Mouse (Mus musculus) gastrocnemius, postnatal 36 days (tissue): ENCODE data around the gene Srgap2. TPM values are rescaled to one million over a fixed set of nuclear protein-coding genes. Genes with fewer than 3 reads are reported as not detected.
"Not testable (repeated sequence)": the region's sequence is repeated elsewhere in the genome, so short reads cannot be mapped to it uniquely, and the experiment has no call there.

Experiments used
- DNase-seq, 2 experiments: peaks; one replicate each; pipeline ENCODE4 v3.0.0; 2022
- intact Hi-C: fragments of 180-260 bp; cut with DNase I; formaldehyde crosslinking; loops from one replicate; pipeline ENCODE4 v1.15.1; 2025
- total RNA-seq, 2 experiments: library from RNA; stranded (reverse); gene quantifications; 2 replicates each; pipeline ENCODE4 v1.2.3; 2021

Gene Srgap2
- total RNA-seq, 2 experiments from 2014 or later = 10.3 to 10.5 TPM

DNA sequence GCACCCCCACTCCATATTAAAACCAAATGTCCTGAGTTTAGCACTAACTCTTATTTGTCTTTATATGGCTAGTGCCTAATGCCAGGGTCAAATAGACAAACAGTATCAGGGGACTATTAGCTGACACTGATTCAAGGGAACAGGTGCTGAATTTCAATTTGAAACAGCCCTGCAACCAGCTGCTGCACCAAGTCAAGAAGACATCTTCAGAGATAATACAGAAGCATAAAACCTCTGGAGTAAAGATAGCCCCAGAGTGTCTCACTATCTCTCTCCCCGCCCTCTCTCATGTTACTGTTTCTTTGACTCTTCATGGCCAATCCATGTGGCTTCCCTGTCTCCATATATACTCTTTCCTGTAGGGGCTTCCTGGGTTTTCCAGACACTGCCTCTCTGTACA, 167.5 kb downstream of the Srgap2 start:
- intact Hi-C loops = loop anchor here (2.0 to 5.0 kb wide), 2 partner anchors 168 to 197 kb away; partner anchors contain the start of genes Fam72a and Srgap2

GRCm38 (mm10) chr1:131357213-131357612, 169.9 kb downstream of the Srgap2 start:
- intact Hi-C loops = no loop called here
- no peak for DNase-seq

More for the DNA sequence above, 167.5 kb downstream of the Srgap2 start:
- no peak for DNase-seq

DNA sequence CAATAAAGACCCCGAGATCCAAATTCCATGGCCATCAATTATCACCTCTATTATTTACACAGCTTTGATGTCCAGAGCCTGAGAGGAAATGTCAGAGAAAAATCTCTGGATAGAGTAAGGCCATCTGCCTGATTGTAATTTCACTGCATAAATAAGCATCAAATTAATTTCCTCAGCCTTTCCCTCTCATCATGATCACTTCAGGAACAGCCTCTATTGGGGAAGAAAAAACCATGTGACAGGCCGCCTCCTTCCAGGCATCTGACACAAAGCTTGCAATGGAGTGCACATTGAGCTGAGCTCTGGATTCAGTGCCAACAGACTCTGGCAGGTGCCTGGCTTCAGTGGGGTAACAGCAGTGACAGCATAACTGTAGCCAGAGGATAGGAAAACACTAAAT, 175.7 kb downstream of the Srgap2 start:
- no peak for DNase-seq
- intact Hi-C loops = no loop called here

DNA sequence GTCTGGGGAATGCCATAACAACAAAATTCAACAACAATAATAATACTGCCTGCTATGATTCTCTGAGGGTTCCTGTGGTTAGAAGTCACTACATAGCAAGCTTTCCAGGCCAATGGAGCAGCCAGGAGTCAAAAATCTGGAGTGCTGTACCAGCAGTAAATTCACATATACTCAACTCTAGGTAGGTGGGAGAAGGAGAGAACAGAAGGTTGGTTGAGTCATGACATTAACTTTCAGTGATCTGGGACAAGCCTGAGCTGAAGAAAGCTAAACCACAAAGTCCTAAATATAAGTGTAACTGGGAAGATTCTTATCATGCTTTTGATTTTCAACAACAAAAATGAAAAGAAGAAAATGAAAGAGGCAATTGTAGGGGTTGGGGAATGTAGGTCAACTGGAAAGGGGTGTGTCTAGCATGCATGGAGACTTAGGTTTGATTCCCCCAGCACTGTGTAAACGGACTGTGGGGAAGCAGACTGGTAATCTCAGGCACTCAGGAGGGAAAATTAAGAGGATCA, 177.1 kb downstream of the Srgap2 start:
- intact Hi-C loops = no loop called here
- no peak for DNase-seq

DNA sequence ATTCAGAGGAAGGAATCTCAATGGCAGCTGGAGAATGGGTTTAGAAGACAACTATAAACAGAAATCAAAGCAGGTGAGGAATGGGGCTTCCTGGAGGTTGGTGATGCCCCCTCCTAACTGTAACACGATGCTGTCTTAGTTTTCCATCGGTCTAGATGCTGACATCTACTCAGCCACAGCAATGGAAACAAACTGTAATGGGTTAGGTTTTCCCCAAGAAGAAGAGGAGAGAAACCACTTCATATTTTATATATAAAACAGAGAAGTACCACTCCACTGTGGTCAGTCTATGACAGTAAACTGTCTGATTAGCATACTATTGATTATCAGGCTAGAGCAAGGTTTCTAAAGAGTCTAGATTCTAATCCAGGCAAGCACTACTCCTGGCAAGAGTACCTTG, 179.4 kb downstream of the Srgap2 start:
- intact Hi-C loops = no loop called here
- no peak for DNase-seq

- intact Hi-C loops = no loop called here
- no peak for DNase-seq
Observed at GRCm38 (mm10) chr1:131346916-131347555, 180.1 kb downstream of the Srgap2 start.

DNA sequence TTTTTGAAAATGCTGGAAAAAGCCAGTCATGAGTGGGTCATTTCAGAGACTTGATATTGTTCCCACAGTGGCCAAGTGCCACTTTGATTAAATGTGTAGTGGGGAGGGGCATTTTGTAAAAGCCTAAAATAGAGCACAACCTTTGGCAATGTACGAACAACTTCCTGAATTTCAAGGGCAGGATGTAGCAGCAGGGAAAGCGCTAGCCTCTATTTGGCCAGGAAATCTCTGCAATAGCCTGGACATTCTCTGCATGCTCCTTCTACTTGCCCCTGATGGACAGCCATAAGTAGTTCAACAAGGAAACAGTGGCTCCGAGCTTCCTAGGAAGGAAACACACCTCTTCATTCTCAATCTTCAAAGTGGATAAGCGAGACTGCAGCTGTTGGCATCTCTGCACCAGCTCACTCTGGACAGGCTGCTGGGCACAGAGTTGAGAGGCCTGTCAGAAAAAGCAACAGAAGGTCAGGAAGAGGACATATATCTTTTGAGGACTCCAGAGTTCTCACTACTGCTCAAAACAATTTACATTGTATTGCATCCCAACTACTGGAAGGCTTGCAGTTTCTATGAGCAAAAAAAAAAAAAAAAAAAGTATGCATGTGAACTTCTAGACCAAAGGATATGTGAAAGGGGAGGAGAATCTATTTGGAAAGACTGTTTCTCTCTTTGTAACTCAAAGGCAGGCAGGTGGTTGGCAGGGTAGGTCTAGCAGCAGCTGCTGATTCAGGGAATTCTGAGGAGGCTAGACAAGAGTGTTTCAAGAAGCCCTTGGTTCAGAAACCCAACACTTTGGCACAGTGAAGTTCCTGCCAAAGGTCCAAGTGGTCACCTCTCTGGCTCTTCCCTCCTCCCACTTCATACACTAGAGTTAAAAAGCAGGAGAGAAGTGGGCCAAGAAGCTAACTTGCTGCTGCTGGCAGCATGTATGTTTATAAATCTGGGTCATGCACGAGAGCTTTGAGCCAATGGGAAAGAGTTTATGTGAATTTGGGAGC, 181.4 kb downstream of the Srgap2 start:
- intact Hi-C loops = no loop called here
- no peak for DNase-seq

- intact Hi-C loops = no loop called here
- no peak for DNase-seq
Observed at GRCm38 (mm10) chr1:131344691-131345090, 182.5 kb downstream of the Srgap2 start.

DNA sequence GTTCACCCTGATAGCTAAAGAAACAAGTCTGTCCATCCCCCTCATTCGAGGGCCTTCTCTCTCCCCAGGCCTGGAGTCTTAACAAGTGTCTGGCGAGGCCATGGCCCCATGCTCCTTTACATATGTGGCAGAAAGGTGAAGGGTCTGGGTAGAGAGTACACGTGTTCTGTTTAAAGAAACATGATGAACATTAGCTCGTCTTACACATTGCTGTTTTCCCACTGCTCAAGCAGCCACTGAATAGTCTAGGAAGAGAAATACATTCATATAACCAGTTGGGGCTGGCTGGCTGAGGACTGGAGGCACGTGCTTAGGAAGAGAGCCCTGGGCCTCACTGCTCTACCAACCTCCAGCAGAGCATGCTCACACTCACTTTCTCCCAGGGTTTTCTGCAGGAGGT, 191.1 kb downstream of the Srgap2 start:
- DNase-seq = no peak
- intact Hi-C loops = no loop called here

DNA sequence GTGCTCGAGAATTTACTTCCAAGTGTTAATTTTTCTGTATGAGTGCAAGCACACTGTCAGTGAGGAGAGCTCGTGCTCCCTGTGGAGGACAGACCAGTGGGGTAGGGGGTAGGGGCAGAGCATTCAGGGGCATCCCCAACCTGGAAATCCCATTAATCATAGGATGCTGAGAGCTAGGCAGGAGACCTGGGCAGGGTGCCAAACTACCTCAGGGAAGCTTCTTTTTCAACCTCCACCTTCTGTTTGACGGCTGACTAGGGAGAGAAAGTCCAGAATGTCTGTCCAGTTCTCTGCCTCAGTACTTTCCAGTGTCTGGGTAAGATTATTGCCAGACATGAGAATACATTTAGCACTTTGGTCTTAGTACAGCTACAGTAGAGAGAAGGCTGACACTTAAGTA, 191.5 kb downstream of the Srgap2 start:
- intact Hi-C loops = no loop called here
- no peak for DNase-seq

- intact Hi-C loops = no loop called here
- no peak for DNase-seq
Observed at GRCm38 (mm10) chr1:131331180-131331579, 196.0 kb downstream of the Srgap2 start.

GRCm38 (mm10) chr1:131329093-131329492, 198.1 kb downstream of the Srgap2 start:
- DNase-seq = not testable (repeated sequence)

GRCm38 (mm10) chr1:131327167-131327566, 200.0 kb downstream of the Srgap2 start:
- no peak for DNase-seq
- intact Hi-C loops = no loop called here

More at GRCm38 (mm10) chr1:131329093-131329492, 198.1 kb downstream of the Srgap2 start:
- intact Hi-C loops = not testable (repeated sequence)

- intact Hi-C loops = no loop called here
- no peak for DNase-seq
Observed at GRCm38 (mm10) chr1:131324816-131325463, 202.2 kb downstream of the Srgap2 start.

GRCm38 (mm10) chr1:131319598-131320330, 207.4 kb downstream of the Srgap2 start:
- DNase-seq = no peak
- intact Hi-C loops = no loop called here

GRCm38 (mm10) chr1:131318397-131318796, 208.8 kb downstream of the Srgap2 start:
- intact Hi-C loops = no loop called here
- DNase-seq = no peak

DNA sequence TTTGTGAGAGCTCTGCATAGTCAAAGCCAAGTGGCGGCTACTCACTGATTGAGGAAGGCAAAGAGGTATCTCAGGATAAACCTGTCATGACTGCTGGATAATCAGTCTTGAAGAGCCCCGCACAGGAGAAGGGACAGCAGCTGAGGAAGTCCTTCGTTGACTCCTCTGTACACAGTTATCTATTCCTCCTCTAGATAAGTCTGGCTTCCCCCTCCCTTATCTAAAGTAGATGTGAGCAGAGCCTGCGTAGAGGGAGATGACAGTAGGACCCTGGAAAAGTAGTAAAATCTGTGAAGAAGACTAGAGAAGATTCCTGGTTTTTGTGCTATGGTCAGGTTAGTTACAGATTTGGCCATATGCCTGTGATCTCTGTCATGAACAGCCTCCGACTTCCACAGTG, 209.5 kb downstream of the Srgap2 start:
- no peak for DNase-seq
- intact Hi-C loops = no loop called here

DNA sequence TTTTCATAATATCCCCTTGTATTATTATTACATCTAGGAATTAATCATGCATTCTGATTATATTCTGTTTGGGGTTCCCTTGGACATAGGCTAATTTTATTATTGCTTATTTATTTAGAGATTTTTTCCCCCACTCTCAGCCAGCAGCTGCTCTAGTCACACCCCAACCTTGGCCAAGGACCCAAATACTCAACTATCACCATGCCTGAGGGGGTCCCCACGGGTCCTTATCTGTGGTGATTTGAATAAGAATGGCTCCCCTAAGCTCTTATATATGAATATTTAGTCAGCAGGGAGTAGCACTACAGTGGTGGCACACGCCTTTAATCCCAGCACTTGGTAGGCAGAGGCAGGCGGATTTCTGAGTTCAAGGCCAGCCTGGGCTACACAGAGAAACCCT, 215.9 kb downstream of the Srgap2 start:
- intact Hi-C loops = no loop called here
- no peak for DNase-seq

GRCm38 (mm10) chr1:131310237-131310818, 216.8 kb downstream of the Srgap2 start:
- DNase-seq = no peak
- intact Hi-C loops = no loop called here

- DNase-seq = no peak
- intact Hi-C loops = no loop called here
Observed at GRCm38 (mm10) chr1:131300750-131301149, 226.4 kb downstream of the Srgap2 start.
